Mouse (Mus musculus): ENCODE data around the gene Nckap1. TPM values are rescaled to one million over a fixed set of nuclear protein-coding genes. Genes with fewer than 3 reads are reported as not detected.
"Not testable (repeated sequence)": the region's sequence is repeated elsewhere in the genome, so short reads cannot be mapped to it uniquely, and the experiment has no call there.

Gene Nckap1
- polyA plus RNA-seq, 1 experiment from 2014 or later: 70.3 TPM

DNA sequence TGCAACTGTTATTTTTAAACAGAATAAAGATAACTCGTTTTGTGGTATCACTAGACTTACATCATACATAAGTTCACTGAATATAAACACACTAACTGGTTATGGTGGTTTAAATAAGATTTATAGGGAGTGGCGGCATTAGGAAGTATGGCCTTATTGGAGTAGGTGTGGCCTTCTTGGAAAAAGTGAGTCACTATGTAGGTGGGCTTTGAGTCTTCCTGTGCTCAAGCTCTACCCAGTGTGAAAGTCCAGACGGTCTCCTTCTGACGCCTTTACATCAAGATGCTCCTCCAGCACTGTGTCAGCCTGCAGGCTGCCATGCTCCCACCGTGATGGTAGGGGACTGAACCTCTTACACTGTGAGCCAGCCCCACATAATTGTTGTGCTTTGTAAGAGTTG is 38.4 kb downstream of the Nckap1 start:
- H3K36me3 ChIP-seq (ENCODE audit: control insufficient read depth, insufficient read depth, low read length): no peaks in the 10 kb centered on the region
- ATAC-seq (ENCODE audit: low FRiP score) (no peak), DNase-seq (ENCODE audit: low spot score) (no peak)
- no peak overlapping the region for H3K4me2 ChIP-seq (replicated peaks; ENCODE audit: low read depth, low read length)
- H3K4me1 ChIP-seq (replicated peaks; ENCODE audit: control insufficient read depth, insufficient read depth, low read length): no peaks in the 10 kb centered on the region
- WGBS: 89% methylated on average over 5 of the region's 5 CpGs
- no peak overlapping the region for H3K9ac ChIP-seq (ENCODE audit: low read depth, low read length)
- no peak overlapping the region for H3K4me3 ChIP-seq (ENCODE audit: low read depth, low read length)
- H3K27me3 ChIP-seq (ENCODE audit: control insufficient read depth, insufficient read depth, low read length): no peaks in the 10 kb centered on the region
- H3K27ac ChIP-seq (ENCODE audit: low read depth, low read length): no peak overlapping the region
- no peaks in the 10 kb centered on the region for H3K9me3 ChIP-seq (ENCODE audit: control insufficient read depth, low read length)

DNA sequence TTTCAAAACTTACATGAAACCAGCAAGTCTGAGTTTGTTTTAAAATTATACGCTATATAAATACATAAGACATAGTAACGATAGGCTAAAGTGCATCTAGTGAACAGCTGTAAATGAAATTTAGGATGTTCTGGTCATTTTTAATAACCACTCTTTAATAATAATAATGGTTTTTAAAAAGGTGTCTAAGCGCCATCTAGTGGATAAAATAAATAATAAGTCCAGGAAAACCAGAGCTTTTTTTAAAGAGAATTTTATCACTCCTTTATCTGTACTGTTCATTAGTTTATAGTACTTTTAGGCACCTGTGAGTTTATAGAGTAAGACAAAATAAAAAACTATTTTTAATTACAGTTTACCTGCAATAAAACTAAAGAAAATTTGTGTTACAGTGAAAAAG is 44.0 kb downstream of the Nckap1 start:
- 65% methylated on average over 3 of the region's 3 CpGs for WGBS
- H3K4me2 ChIP-seq (replicated peaks; ENCODE audit: low read depth, low read length): no peak overlapping the region
- H3K4me3 ChIP-seq (ENCODE audit: low read depth, low read length): no peak overlapping the region
- ATAC-seq (ENCODE audit: low FRiP score) (no peak), DNase-seq (ENCODE audit: low spot score) (no peak)
- H3K9me3 ChIP-seq (ENCODE audit: control insufficient read depth, low read length): no peaks in the 10 kb centered on the region
- H3K4me1 ChIP-seq (replicated peaks; ENCODE audit: control insufficient read depth, insufficient read depth, low read length): no peaks in the 10 kb centered on the region
- no peaks in the 10 kb centered on the region for H3K36me3 ChIP-seq (ENCODE audit: control insufficient read depth, insufficient read depth, low read length)
- H3K9ac ChIP-seq (ENCODE audit: low read depth, low read length): no peak overlapping the region
- no peak overlapping the region for H3K27ac ChIP-seq (ENCODE audit: low read depth, low read length)
- H3K27me3 ChIP-seq (ENCODE audit: control insufficient read depth, insufficient read depth, low read length): no peaks in the 10 kb centered on the region

DNA sequence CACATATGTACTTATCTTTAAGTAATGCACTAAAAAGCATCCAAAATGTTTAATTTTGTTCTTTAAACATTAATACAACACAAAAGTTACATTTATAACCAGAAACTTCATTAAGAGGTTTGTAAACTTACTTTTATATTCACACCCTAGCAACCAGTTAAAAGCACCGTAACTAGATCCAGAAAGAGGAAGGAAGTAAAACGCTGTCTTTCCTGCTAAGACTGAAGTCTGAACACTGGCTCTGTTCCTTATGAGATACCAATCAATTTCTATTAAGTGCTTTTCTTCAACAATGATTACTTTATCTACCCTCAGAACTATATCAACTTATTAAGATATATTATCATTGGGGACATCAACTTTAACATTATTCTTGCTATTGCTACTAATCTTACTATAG is 44.6 kb downstream of the Nckap1 start:
- H3K4me3 ChIP-seq (ENCODE audit: low read depth, low read length): no peak overlapping the region
- no peak for DNase-seq (ENCODE audit: low spot score)
- 91% methylated on average over 2 of the region's 2 CpGs for WGBS
- H3K27ac ChIP-seq (ENCODE audit: low read depth, low read length): no peak overlapping the region
- H3K27me3 ChIP-seq (ENCODE audit: control insufficient read depth, insufficient read depth, low read length): no peaks in the 10 kb centered on the region
- no peak overlapping the region for H3K4me2 ChIP-seq (replicated peaks; ENCODE audit: low read depth, low read length)
- no peaks in the 10 kb centered on the region for H3K4me1 ChIP-seq (replicated peaks; ENCODE audit: control insufficient read depth, insufficient read depth, low read length)
- H3K36me3 ChIP-seq (ENCODE audit: control insufficient read depth, insufficient read depth, low read length): peaks cover under 1% of the 10 kb centered on the region; the same call in 1 of the 2 replicates
- no peak for ATAC-seq (ENCODE audit: low FRiP score)
- H3K9ac ChIP-seq (ENCODE audit: low read depth, low read length): no peak overlapping the region
- no peaks in the 10 kb centered on the region for H3K9me3 ChIP-seq (ENCODE audit: control insufficient read depth, low read length)

DNA sequence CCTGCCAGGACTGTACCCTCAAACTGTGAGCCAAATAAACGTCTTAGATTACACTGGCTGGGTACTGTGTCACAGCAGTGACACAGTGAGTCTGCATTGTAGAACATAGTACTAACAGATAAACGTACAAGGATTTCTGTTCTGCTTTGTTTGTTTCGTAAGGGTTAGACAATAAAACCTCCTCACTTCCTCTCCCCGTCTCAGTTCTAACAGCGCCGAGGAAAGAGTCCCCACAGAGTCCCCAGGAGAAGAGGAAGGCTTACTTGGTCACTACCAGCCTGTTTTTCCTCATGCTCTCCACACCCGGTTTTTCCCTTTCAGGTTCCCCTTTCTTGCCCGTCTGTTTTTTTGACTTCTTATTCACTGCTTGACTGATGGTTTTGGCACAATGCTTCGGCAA is 56.9 kb downstream of the Nckap1 start:
- ATAC-seq (ENCODE audit: low FRiP score) (no peak), DNase-seq (ENCODE audit: low spot score) (no peak)
- Histone ChIP-seq H3K9ac (ENCODE audit: low read depth, low read length) (no peak overlapping the region), H3K27me3 (ENCODE audit: control insufficient read depth, insufficient read depth, low read length) (no peaks in the 10 kb centered on the region), H3K4me3 (ENCODE audit: low read depth, low read length) (no peak overlapping the region), H3K4me2 (replicated peaks; ENCODE audit: low read depth, low read length) (no peak overlapping the region), H3K9me3 (ENCODE audit: control insufficient read depth, low read length) (no peaks in the 10 kb centered on the region), H3K4me1 (replicated peaks; ENCODE audit: control insufficient read depth, insufficient read depth, low read length) (no peaks in the 10 kb centered on the region), H3K27ac (ENCODE audit: low read depth, low read length) (no peak overlapping the region), H3K36me3 (ENCODE audit: control insufficient read depth, insufficient read depth, low read length) (peaks cover 6% of the 10 kb centered on the region)
- 95% methylated on average over 9 of the region's 9 CpGs for WGBS

DNA sequence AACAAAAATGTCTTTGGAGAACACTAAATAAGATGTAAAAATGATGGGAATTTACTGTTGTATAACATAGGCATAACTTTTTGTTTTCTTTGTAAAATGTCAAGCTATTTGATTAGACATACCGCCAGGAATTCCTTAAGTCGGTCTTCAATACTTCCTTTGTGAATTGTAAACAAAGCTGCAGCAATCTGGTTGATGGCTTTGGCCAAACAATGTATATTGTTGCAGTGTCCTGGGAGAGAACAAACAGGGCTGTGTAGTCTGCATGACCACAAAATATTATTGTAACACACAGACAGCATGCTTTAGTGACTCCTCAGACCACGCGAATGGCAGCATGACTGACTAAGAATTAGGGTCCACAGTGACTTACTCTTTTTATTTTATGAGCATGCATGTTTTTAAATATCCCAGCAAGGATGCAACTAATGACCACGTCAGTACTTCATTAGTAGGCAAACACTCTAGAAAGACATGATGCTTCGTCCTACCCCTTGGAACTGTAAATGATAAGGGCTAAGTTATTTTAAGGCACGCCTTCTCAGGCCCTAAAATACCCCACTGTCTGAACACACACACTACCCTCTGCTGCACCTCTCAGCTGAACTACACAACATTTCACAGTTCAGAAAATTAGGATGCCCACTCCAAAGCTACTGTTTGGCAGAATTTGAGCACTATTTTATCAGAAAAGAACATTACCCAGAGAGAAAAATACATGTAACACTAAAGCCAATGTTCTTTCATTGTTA is 75.0 kb downstream of the Nckap1 start:
- Histone ChIP-seq H3K27ac (ENCODE audit: low read depth, low read length) (no peak overlapping the region), H3K36me3 (ENCODE audit: control insufficient read depth, insufficient read depth, low read length) (peaks cover 11% of the 10 kb centered on the region), H3K4me2 (replicated peaks; ENCODE audit: low read depth, low read length) (no peak overlapping the region), H3K4me1 (replicated peaks; ENCODE audit: control insufficient read depth, insufficient read depth, low read length) (no peaks in the 10 kb centered on the region), H3K9ac (ENCODE audit: low read depth, low read length) (no peak overlapping the region), H3K27me3 (ENCODE audit: control insufficient read depth, insufficient read depth, low read length) (no peaks in the 10 kb centered on the region), H3K9me3 (ENCODE audit: control insufficient read depth, low read length) (no peaks in the 10 kb centered on the region), H3K4me3 (ENCODE audit: low read depth, low read length) (no peak overlapping the region)
- ATAC-seq (ENCODE audit: low FRiP score) (no peak), DNase-seq (ENCODE audit: low spot score) (no peak)
- 74% methylated on average over 7 of the region's 7 CpGs for WGBS

DNA sequence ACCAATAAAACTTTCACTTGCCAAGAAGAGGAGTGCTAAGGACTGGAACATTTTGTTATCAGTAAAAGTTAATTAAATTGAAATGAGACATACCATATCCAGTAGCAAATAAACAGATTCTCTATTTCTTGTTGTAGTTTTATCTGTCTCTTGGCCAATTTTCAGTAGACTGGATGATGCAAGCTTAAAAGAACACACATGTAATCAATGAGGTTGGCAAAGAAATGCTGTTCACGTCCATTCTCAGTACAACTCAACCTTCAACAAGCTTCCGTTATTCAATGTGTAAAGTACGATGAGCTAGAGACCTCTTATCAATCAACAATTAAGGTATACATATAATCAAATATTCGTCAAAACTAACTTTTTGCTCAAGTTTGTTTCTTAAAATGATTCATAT is 79.0 kb downstream of the Nckap1 start:
- Histone ChIP-seq H3K4me3 (ENCODE audit: low read depth, low read length) (no peak overlapping the region), H3K4me1 (replicated peaks; ENCODE audit: control insufficient read depth, insufficient read depth, low read length) (no peaks in the 10 kb centered on the region), H3K27me3 (ENCODE audit: control insufficient read depth, insufficient read depth, low read length) (no peaks in the 10 kb centered on the region), H3K27ac (ENCODE audit: low read depth, low read length) (no peak overlapping the region), H3K36me3 (ENCODE audit: control insufficient read depth, insufficient read depth, low read length) (peaks cover 10% of the 10 kb centered on the region; the same call in 1 of the 2 replicates), H3K9me3 (ENCODE audit: control insufficient read depth, low read length) (no peaks in the 10 kb centered on the region), H3K9ac (ENCODE audit: low read depth, low read length) (no peak overlapping the region), H3K4me2 (replicated peaks; ENCODE audit: low read depth, low read length) (no peak overlapping the region)
- WGBS: 94% methylated on average over 4 of the region's 4 CpGs
- ATAC-seq (ENCODE audit: low FRiP score) (no peak), DNase-seq (ENCODE audit: low spot score) (no peak)

DNA sequence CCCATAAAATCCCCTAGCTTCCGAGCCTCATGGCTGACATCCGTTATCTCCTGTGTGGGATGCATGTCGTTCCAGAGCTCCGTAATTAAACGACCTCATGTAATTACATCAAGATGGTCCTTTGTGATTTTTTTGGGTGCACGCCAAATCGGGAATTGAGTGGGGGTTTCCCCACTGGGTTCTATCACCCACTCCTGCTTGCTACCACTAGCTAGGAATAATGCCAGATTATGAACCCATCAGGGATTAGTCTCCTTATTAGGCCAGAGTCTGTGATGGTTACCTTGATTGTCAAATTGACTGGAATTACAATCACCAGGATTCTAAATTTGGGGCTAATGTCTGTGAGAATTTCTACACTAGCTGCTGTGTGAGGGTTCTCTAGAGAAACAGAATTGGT is 85.9 kb downstream of the Nckap1 start:
- not testable (repeated sequence) for H3K27me3 ChIP-seq (ENCODE audit: control insufficient read depth, insufficient read depth, low read length); DNase-seq (ENCODE audit: low spot score); H3K4me3 ChIP-seq (ENCODE audit: low read depth, low read length); ATAC-seq (ENCODE audit: low FRiP score); H3K4me2 ChIP-seq (replicated peaks; ENCODE audit: low read depth, low read length); H3K36me3 ChIP-seq (ENCODE audit: control insufficient read depth, insufficient read depth, low read length); H3K27ac ChIP-seq (ENCODE audit: low read depth, low read length); H3K9ac ChIP-seq (ENCODE audit: low read depth, low read length); H3K4me1 ChIP-seq (replicated peaks; ENCODE audit: control insufficient read depth, insufficient read depth, low read length); H3K9me3 ChIP-seq (ENCODE audit: control insufficient read depth, low read length)
- WGBS: 84% methylated on average over 7 of the region's 7 CpGs

DNA sequence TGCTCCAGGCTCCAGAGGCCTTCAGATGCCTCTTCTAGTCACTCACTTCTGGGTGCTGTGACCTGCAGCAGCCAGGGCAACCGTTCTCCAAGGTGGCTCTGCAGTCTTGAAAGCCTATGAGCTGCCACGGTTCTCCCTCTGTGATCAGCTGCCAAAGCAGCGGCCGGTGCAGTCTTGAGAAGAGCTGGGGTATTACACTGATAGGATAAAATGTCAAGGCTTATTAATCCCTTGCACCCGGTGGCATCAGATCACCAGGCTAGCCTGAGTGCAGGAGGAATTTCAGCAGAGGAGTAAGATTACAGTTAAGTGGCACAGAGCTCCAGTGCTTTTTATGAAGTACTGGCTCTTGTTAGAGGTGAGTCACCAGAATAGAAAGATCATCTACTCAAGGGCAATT is 94.3 kb downstream of the Nckap1 start:
- WGBS: 73% methylated on average over 5 of the region's 5 CpGs
- Histone ChIP-seq H3K36me3 (ENCODE audit: control insufficient read depth, insufficient read depth, low read length) (no peaks in the 10 kb centered on the region), H3K4me1 (replicated peaks; ENCODE audit: control insufficient read depth, insufficient read depth, low read length) (no peaks in the 10 kb centered on the region), H3K9ac (ENCODE audit: low read depth, low read length) (no peak overlapping the region), H3K4me3 (ENCODE audit: low read depth, low read length) (no peak overlapping the region), H3K4me2 (replicated peaks; ENCODE audit: low read depth, low read length) (no peak overlapping the region), H3K27ac (ENCODE audit: low read depth, low read length) (no peak overlapping the region), H3K9me3 (ENCODE audit: control insufficient read depth, low read length) (no peaks in the 10 kb centered on the region), H3K27me3 (ENCODE audit: control insufficient read depth, insufficient read depth, low read length) (no peaks in the 10 kb centered on the region)
- ATAC-seq (ENCODE audit: low FRiP score): no peak
- no peak for DNase-seq (ENCODE audit: low spot score)

DNA sequence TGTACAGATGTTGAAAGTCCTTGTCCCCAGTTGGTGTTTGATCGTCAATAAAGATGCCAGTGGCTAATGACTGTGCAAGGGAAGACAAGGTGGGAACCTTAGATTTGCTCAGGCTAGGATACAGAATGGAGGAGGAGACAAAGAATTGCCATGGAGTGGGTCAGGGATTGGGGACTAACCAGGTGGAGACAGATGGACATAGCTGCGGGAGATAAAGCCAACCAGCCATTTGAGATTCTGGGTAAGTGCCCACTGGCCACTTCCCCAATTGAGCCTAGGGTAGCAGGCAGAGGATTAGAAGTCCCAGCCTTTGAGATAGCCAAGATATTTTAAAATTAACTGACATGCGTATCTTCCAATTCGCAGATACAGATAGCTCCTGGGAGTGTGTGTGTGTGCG is 96.2 kb downstream of the Nckap1 start:
- no peak for ATAC-seq (ENCODE audit: low FRiP score)
- Histone ChIP-seq H3K4me2 (replicated peaks; ENCODE audit: low read depth, low read length) (no peak overlapping the region), H3K27ac (ENCODE audit: low read depth, low read length) (no peak overlapping the region), H3K4me3 (ENCODE audit: low read depth, low read length) (no peak overlapping the region), H3K9me3 (ENCODE audit: control insufficient read depth, low read length) (no peaks in the 10 kb centered on the region), H3K9ac (ENCODE audit: low read depth, low read length) (no peak overlapping the region), H3K27me3 (ENCODE audit: control insufficient read depth, insufficient read depth, low read length) (no peaks in the 10 kb centered on the region), H3K4me1 (replicated peaks; ENCODE audit: control insufficient read depth, insufficient read depth, low read length) (no peaks in the 10 kb centered on the region), H3K36me3 (ENCODE audit: control insufficient read depth, insufficient read depth, low read length) (no peaks in the 10 kb centered on the region)
- no peak for DNase-seq (ENCODE audit: low spot score)
- 95% methylated on average over 5 of the region's 5 CpGs for WGBS

All from hindbrain, embryonic 11.5 days (tissue).